Mouse (Mus musculus) midbrain, embryonic 11.5 days (tissue): ENCODE results near the gene Tank. TPM values are rescaled to one million over a fixed set of nuclear protein-coding genes. Genes with fewer than 3 reads are reported as not detected.

Experiments used
- polyA plus RNA-seq: library from polyadenylated mRNA; unstranded; fragments of >200 nt; fragmentation: Nextera tagmentation; extraction: Ambion mirVana; gene quantifications from 2 replicates; pipeline ENCODE4 v1.2.1, GENCODE M21; 2014

Gene Tank
- polyA plus RNA-seq, 1 experiment from 2014 or later = 39.4 TPM

Other genes starting within 250 kb of the Tank start
- 269 and 271 TPM in 2 replicates for gene Psmd14, start 133.1 kb downstream of the Tank start, polyA plus RNA-seq
- 0.52 and 2.1 TPM in 2 replicates for gene Tbr1, start 224.3 kb downstream of the Tank start, polyA plus RNA-seq